Mouse (Mus musculus): ENCODE data around the gene Dkkl1.
A peak's percentile ranks its signal among the peaks of the same experiment; 100 is the strongest.

Dkkl1 gene

GRCm38 (mm10) chr7:45191803-45192363, 20.1 kb downstream of the Dkkl1 start:
- no peak for DNase-seq

- DNase-seq: no peak
These were observed 20.8 kb downstream of the Dkkl1 start for GRCm38 (mm10) chr7:45191161-45191560.

- DNase-seq: no peak
These were observed 21.8 kb downstream of the Dkkl1 start for GRCm38 (mm10) chr7:45190186-45190585.

GRCm38 (mm10) chr7:45189600-45189999, 22.3 kb downstream of the Dkkl1 start:
- DNase-seq: no peak

- no peak for DNase-seq
These were observed 26.0 kb downstream of the Dkkl1 start for GRCm38 (mm10) chr7:45185921-45186320.

- no peak for DNase-seq
These were observed 28.3 kb downstream of the Dkkl1 start for GRCm38 (mm10) chr7:45183672-45184071.

- DNase-seq: no peak
These were observed 29.3 kb downstream of the Dkkl1 start for GRCm38 (mm10) chr7:45182606-45183005.

- DNase-seq: peak; percentile 88
These were observed 29.7 kb downstream of the Dkkl1 start for GRCm38 (mm10) chr7:45182199-45182601.

GRCm38 (mm10) chr7:45181540-45181939, 30.4 kb downstream of the Dkkl1 start:
- DNase-seq: peak; percentile 33

- DNase-seq: no peak
These were observed 31.0 kb downstream of the Dkkl1 start, which contains the start of gene Pth2 for GRCm38 (mm10) chr7:45180896-45181477. Gene Pth2 (plus strand): TSS chr7:45180995.

- no peak for DNase-seq
These were observed 32.5 kb downstream of the Dkkl1 start, which contains the start of gene Gfy for GRCm38 (mm10) chr7:45179469-45179868. Gene Gfy (minus strand): TSS chr7:45179569.

- DNase-seq: no peak
These were observed 33.4 kb downstream of the Dkkl1 start for GRCm38 (mm10) chr7:45178550-45178949.

- no peak for DNase-seq
These were observed 35.6 kb downstream of the Dkkl1 start for GRCm38 (mm10) chr7:45176356-45176755.

- DNase-seq: no peak
These were observed 36.0 kb downstream of the Dkkl1 start for GRCm38 (mm10) chr7:45175929-45176328.

GRCm38 (mm10) chr7:45175398-45175797, 36.5 kb downstream of the Dkkl1 start:
- DNase-seq: no peak

GRCm38 (mm10) chr7:45174567-45175280, 37.2 kb downstream of the Dkkl1 start:
- DNase-seq: no peak

GRCm38 (mm10) chr7:45173772-45174171, 38.2 kb downstream of the Dkkl1 start:
- DNase-seq: peak; percentile 41

- peak; percentile 79 for DNase-seq
These were observed 39.0 kb downstream of the Dkkl1 start for GRCm38 (mm10) chr7:45172974-45173373.

GRCm38 (mm10) chr7:45169495-45169894, 42.5 kb downstream of the Dkkl1 start:
- DNase-seq: peak; percentile 61

- DNase-seq: no peak
These were observed 43.3 kb downstream of the Dkkl1 start for GRCm38 (mm10) chr7:45168656-45169055.

- no peak for DNase-seq
These were observed 44.0 kb downstream of the Dkkl1 start for GRCm38 (mm10) chr7:45167761-45168445.

GRCm38 (mm10) chr7:45166950-45167401, 45.0 kb downstream of the Dkkl1 start:
- no peak for DNase-seq

- no peak for DNase-seq
These were observed 46.2 kb downstream of the Dkkl1 start for GRCm38 (mm10) chr7:45165701-45166100.

All from thymus, postnatal 4 days (tissue).